Mouse (Mus musculus) intestine, embryonic 15.5 days (tissue): ENCODE data around the gene Defb21. TPM values are rescaled to one million over a fixed set of nuclear protein-coding genes. Genes with fewer than 3 reads are reported as not detected.

ENCODE experiments used
- ATAC-seq: fragments of 200-750 bp; cut with Nextera tagmentation; 2 replicates; pipeline ENCODE4 v1.8.0; 2017; ENCODE audit warnings: moderate TSS enrichment, moderate library complexity
- H3K27ac ChIP-seq: fragments of 300-500 bp; sonication (generic); 2 replicates; pipeline ENCODE4 v1.5.1; 2015; ENCODE audit warnings: mild to moderate bottlenecking, inconsistent platforms
- H3K27me3 ChIP-seq: fragments of 300-500 bp; sonication (generic); replicated peaks from 2 replicates; pipeline ENCODE4 v1.6.1; 2015; ENCODE audit warnings: inconsistent platforms
- H3K36me3 ChIP-seq: fragments of 300-500 bp; sonication (generic); 2 replicates; pipeline ENCODE4 v1.6.1; 2015; ENCODE audit warnings: inconsistent platforms
- H3K4me1 ChIP-seq: fragments of 300-500 bp; sonication (generic); replicated peaks from 2 replicates; pipeline ENCODE4 v1.6.1; 2015; ENCODE audit warnings: inconsistent platforms
- H3K4me2 ChIP-seq: fragments of 300-500 bp; sonication (generic); replicated peaks from 2 replicates; pipeline ENCODE4 v1.6.1; 2015; ENCODE audit warnings: mild to moderate bottlenecking, inconsistent platforms
- H3K4me3 ChIP-seq: fragments of 300-500 bp; sonication (generic); replicated peaks from 2 replicates; pipeline ENCODE4 v1.5.1; 2015; ENCODE audit warnings: inconsistent platforms
- H3K9ac ChIP-seq: fragments of 300-500 bp; sonication (generic); 2 replicates; pipeline ENCODE4 v1.6.1; 2015; ENCODE audit warnings: inconsistent platforms
- H3K9me3 ChIP-seq: fragments of 300-500 bp; sonication (generic); 2 replicates; pipeline ENCODE4 v1.6.1; 2016; ENCODE audit warnings: inconsistent platforms
- WGBS: fragments of 180-500 bp; shearing (Covaris S2); methylation state at CpG from one replicate; pipeline ENCODE4 v1.1.7; 2015; 5-methylcytosine and 5-hydroxymethylcytosine counted together
- polyA plus RNA-seq: library from polyadenylated mRNA; unstranded; fragments of >200 nt; fragmentation: Nextera tagmentation; extraction: Ambion mirVana; gene quantifications from 2 replicates; pipeline ENCODE4 v1.2.1, GENCODE M21; 2015

The Defb21 gene
- polyA plus RNA-seq, 1 experiment from 2014 or later: not detected

DNA sequence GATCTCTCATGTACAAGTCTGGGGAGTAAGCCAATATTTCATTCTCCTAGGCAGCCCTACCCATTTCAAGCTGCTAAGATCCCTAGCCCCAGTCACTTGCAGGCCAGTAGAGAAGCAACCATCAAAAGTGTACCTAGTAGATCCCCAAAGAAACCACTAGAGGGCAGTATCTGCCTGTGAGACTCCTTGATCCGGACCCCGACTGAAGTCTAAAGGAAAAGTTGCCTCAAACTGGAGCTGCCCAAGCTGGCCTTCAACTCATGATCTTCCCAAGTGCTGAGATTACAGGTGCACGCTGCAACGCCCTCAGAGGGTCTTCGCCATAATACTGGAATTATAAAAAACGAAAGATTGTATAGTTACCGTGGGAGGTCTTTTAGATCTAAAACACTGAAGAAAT is 43.0 kb downstream of the Defb21 start:
- Histone ChIP-seq H3K27ac (no peak overlapping the region), H3K27me3 (no peaks in the 10 kb centered on the region), H3K4me1 (no peaks in the 10 kb centered on the region), H3K4me2 (no peak overlapping the region), H3K4me3 (no peak overlapping the region), H3K9me3 (no peaks in the 10 kb centered on the region), H3K36me3 (no peaks in the 10 kb centered on the region), H3K9ac (no peak overlapping the region)
- ATAC-seq: peak; percentile 73; the same call in 1 of the 2 replicates
- WGBS: 10% methylated on average over 7 of the region's 7 CpGs

DNA sequence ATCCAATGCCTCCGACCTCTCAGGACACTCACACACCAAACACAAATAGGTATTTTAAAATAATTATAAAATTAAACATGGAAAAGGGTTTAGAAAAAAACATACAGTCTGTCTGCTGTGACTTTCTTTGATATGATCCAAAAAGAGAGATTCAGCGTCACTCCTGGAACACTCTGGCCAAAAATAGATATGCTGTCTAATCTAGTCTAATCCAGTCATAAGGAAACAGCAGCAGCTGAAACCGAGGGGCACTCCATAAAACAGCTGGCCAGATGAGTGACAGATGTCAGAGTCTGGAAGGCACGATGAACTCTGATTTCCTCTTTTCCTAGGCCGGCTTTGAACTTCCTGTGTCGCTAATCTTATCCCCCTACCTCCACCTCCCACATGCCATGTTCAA is 43.9 kb downstream of the Defb21 start:
- 71% methylated on average over 6 of the region's 6 CpGs for WGBS
- H3K9ac ChIP-seq: no peak overlapping the region
- no peak overlapping the region for H3K4me2 ChIP-seq
- ATAC-seq: no peak
- no peak overlapping the region for H3K4me3 ChIP-seq
- H3K27me3 ChIP-seq: no peaks in the 10 kb centered on the region
- H3K4me1 ChIP-seq: no peaks in the 10 kb centered on the region
- no peaks in the 10 kb centered on the region for H3K36me3 ChIP-seq
- H3K9me3 ChIP-seq: no peaks in the 10 kb centered on the region
- H3K27ac ChIP-seq: no peak overlapping the region

DNA sequence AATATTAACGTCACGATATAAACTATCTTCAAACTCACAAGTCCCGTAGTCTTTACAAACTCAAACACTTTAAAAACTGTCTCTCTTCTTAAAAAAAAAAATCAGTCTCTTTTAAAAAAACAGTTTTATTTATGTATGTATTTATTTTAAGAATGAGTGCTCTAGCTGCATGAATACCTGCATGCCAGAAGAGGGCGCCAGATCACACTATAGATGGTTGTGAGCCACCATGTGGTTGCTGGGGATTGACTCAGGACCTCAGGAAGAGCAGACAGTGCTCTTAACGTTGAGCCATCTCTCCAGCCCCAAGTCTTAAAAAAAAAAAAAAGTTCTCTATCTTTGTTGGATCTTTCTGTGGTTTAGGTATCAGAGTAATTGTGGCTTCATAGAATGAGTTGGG is 44.8 kb downstream of the Defb21 start:
- 57% methylated on average over 5 of the region's 5 CpGs for WGBS
- no peak for ATAC-seq
- Histone ChIP-seq H3K9me3 (no peaks in the 10 kb centered on the region), H3K4me2 (no peak overlapping the region), H3K27me3 (no peaks in the 10 kb centered on the region), H3K27ac (no peak overlapping the region), H3K4me1 (no peaks in the 10 kb centered on the region), H3K4me3 (no peak overlapping the region), H3K9ac (no peak overlapping the region), H3K36me3 (no peaks in the 10 kb centered on the region)

DNA sequence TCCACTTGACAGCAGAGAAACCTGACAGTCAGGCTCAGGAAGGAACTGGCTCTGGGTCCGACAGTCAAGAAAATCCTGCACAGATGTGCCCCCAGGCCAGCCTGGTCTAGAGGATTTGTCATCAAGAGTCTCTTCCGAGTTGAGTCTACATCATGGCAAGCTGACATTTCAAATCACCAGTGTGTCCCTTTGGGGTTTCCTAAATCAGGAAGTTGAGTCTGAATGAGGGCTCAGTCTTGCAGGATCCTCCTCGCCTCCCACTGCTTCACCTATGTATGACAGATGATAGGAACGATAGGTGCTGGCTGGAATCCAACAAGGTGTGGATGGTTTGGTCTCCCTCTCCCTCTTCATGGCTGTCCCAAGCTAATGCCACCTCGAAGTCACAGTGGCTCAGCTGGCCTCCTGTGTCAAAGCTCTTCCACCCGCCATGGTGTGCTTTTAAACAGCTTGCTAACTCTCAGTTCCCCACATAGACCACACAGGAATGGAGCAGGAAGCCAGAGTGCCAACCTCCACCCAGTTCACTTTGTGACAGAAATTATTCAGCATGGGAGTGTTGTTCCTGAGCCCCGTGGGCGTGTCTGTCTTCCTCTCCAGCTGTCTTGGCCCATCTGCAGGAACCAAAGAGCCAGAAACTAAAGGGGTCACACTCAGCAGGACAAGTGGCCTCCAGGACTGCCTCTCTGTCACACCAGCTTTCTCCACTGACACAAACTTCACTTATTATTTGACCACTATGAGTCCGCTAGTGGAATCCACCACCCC is 48.0 kb downstream of the Defb21 start:
- H3K9ac ChIP-seq: no peak overlapping the region
- ATAC-seq: no peak
- 70% methylated on average over 9 of the region's 9 CpGs for WGBS
- H3K4me2 ChIP-seq: no peak overlapping the region
- no peak overlapping the region for H3K4me3 ChIP-seq
- H3K36me3 ChIP-seq: no peaks in the 10 kb centered on the region
- no peaks in the 10 kb centered on the region for H3K4me1 ChIP-seq
- H3K27ac ChIP-seq: no peak overlapping the region
- H3K9me3 ChIP-seq: no peaks in the 10 kb centered on the region
- 0 out of 2 replicates have a peak, but pooled peaks cover 3% of the 10 kb centered on the region for H3K27me3 ChIP-seq

DNA sequence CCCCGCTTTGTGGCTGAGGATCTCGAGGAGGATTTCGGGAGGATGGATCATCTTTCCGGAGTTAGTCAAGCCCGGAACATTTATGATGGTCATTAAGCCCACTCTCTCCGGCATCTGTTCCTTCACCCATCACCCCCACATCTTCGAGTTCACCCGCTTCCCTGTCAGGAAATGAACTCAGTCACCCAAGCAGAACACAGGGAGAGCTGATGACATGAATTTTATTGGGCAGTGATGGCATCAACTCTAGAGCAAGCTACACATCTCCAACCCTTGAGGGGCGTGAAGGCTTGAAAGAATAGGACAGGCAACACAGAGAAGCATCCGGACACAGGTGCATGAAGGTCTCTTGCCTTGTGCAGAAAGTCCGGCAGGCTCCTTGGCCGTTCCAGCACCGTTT is 49.6 kb downstream of the Defb21 start:
- ATAC-seq: no peak

DNA sequence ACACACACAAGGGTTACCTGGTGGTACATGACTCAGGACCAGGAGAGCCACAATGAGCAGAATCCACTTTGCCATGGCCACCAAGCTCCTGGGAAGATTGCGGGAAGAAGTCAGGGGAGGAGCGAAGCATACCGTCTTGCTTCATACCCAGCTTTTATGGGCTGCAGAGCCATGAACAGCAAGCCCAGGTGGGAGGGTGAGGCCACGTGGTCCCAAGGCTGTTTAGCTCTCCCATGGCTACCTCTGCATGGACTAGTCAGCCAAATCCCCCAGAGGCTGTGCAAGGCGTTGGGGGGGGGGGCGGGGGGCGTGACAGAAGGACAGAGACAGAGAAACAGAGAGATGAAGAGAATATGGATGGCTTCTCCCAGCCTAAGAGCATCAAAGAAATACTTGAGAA is 50.4 kb downstream of the Defb21 start, which contains the start of gene Defb25:
Gene Defb25, minus strand, starts transcription at position 101 of the 400 bp plus-strand sequence.
- Histone ChIP-seq H3K27ac (no peak within 1 kb of the TSS), H3K36me3 (no peaks in the 10 kb centered on the region), H3K4me3 (no peak within 1 kb of the TSS), H3K4me1 (peaks cover 10% of the 10 kb centered on the region), H3K27me3 (peaks cover 20% of the 10 kb centered on the region), H3K4me2 (no peak within 1 kb of the TSS), H3K9ac (no peak within 1 kb of the TSS), H3K9me3 (no peaks in the 10 kb centered on the region)
- WGBS: 80% methylated on average over 7 of the region's 7 CpGs
- no peak for ATAC-seq

More for the DNA sequence above, 49.6 kb downstream of the Defb21 start:
- Histone ChIP-seq H3K4me1 (peaks cover 7% of the 10 kb centered on the region), H3K4me3 (no peak overlapping the region), H3K27me3 (peaks cover 17% of the 10 kb centered on the region), H3K27ac (no peak overlapping the region), H3K9me3 (no peaks in the 10 kb centered on the region), H3K4me2 (no peak overlapping the region), H3K36me3 (no peaks in the 10 kb centered on the region), H3K9ac (no peak overlapping the region)
- WGBS: 83% methylated on average over 13 of the region's 13 CpGs

Other genes with a start within 250 kb of the Defb21 start
- gene Rbck1, start 240.1 kb upstream of the Defb21 start, polyA plus RNA-seq: 75.2 and 82.2 TPM in 2 replicates
- 4.3 and 4.9 TPM in 2 replicates for gene Trib3, start 228.7 kb upstream of the Defb21 start, polyA plus RNA-seq
- gene Nrsn2, start 196.1 kb upstream of the Defb21 start, polyA plus RNA-seq: 1.8 and 2.1 TPM in 2 replicates
- 5.4 and 5.9 TPM in 2 replicates for gene Sox12, start 174.7 kb upstream of the Defb21 start, polyA plus RNA-seq
- 34.4 and 40.8 TPM in 2 replicates for gene Zcchc3, start 157.7 kb upstream of the Defb21 start, polyA plus RNA-seq
- gene 6820408C15Rik, start 157.2 kb upstream of the Defb21 start, polyA plus RNA-seq: 0.42 and 0.49 TPM in 2 replicates
- gene Defb23, start 108.1 kb upstream of the Defb21 start, polyA plus RNA-seq: not detected in 2 replicates
- gene Defb20, start 95.7 kb upstream of the Defb21 start, polyA plus RNA-seq: not detected in 2 replicates
- not detected in 2 replicates for gene Defb22, start 82.6 kb upstream of the Defb21 start, polyA plus RNA-seq
- gene Defb26, start 61.1 kb upstream of the Defb21 start, polyA plus RNA-seq: not detected in 2 replicates
- not detected in 2 replicates for gene Defb28, start 54.5 kb upstream of the Defb21 start, polyA plus RNA-seq
- gene Defb29, start 32.6 kb upstream of the Defb21 start, polyA plus RNA-seq: not detected in 2 replicates
- not detected in 2 replicates for gene Gm17416, start 3.4 kb upstream of the Defb21 start, polyA plus RNA-seq
- gene Defb19, start 7.6 kb downstream of the Defb21 start, polyA plus RNA-seq: not detected in 2 replicates
- gene Defb45, start 26.7 kb downstream of the Defb21 start, polyA plus RNA-seq: not detected in 2 replicates
- gene Defb36, start 31.6 kb downstream of the Defb21 start, polyA plus RNA-seq: not detected in 2 replicates
- 0.67 and 2.3 TPM in 2 replicates for gene Defb25, start 50.3 kb downstream of the Defb21 start, polyA plus RNA-seq
- 10.0 and 10.3 TPM in 2 replicates for gene Rem1, start 54.2 kb downstream of the Defb21 start, polyA plus RNA-seq
- gene H13, start 96.7 kb downstream of the Defb21 start, polyA plus RNA-seq: 115 and 120 TPM in 2 replicates
- gene Mcts2, start 114.3 kb downstream of the Defb21 start, polyA plus RNA-seq: 26.3 and 26.8 TPM in 2 replicates
- gene Id1, start 163.5 kb downstream of the Defb21 start, polyA plus RNA-seq: 102 and 116 TPM in 2 replicates
- 12.2 and 14.2 TPM in 2 replicates for gene Cox4i2, start 181.4 kb downstream of the Defb21 start, polyA plus RNA-seq